Comparison of ENCODE assay signal across 8 mouse cellular contexts in the genomic region with DNA sequence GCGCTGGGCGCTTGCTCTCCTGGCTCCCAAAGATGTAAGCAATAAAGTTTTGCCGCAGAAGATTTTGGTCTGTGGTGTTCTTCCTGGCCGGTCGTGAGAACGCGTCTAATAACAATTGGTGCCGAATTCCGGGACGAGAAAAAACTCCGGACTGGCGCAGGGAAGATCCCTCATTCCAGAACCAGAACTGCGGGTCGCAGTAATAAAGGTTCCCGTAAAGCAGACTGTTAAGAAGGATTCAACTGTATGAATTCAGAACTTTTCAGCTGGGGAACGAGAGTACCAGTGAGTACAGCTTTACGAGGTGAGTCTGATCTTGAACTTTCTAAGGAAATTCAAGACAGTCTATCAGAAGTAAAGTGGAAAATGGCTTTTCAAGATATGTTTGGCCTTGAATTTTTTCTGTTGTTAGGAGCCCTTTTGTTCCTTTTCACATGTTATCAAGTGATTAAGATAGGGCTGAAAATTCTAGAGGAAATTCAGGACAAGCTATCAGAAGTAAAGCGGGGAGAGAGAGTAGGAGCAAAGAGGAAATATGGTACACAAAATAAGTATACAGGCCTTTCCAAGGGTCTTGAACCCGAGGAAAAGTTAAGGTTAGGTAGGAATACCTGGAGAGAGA.
DNase-seq lines count a peak whose midpoint lies in the region; TF ChIP-seq lines count a peak whose summit lies in the region.
"Not testable (repeated sequence)": the region's sequence is repeated elsewhere in the genome, so short reads cannot be mapped to it uniquely, and the experiment has no call there.

No protein-coding gene starts in this region.

- DNase-seq in adrenal gland, adult (ENCODE audit: inconsistent age in 2 of 2, low spot score in 1 of 2) = peak; percentile 69 to 92
- DNase-seq in frontal cortex, postnatal 10 days (ENCODE audit: low spot score in 2 of 2) = peak; percentile 70 to 83
- peak; percentile 61 to 67 for DNase-seq in heart, postnatal 10 days
- peak; percentile 55 to 66 for DNase-seq in layer of hippocampus, adult 2 months (ENCODE audit: low spot score in 2 of 2)
- DNase-seq in left cerebral cortex, postnatal 10 days (ENCODE audit: extremely low spot score in 1 of 2, low spot score in 2 of 2) = peak; percentile 31 to 77
- DNase-seq in ovary, adult 18-20 months (ENCODE audit: low spot score) = peak; percentile 75
- peak; percentile 75 to 90 for DNase-seq in spleen, postnatal 4 days (ENCODE audit: low spot score in 2 of 2)
- peak; percentile 51 for DNase-seq in urinary bladder, postnatal 14 days (ENCODE audit: low spot score)

- H3K27ac ChIP-seq in layer of hippocampus, adult 2 months = not testable (repeated sequence)

- not testable (repeated sequence) for TF ChIP-seq CTCF in layer of hippocampus, adult 2 months (conservative IDR thresholded peaks at IDR 0.05)

- intact Hi-C loops in heart, postnatal 10 days (cut with DNase I); left cerebral cortex, postnatal 10 days (cut with DNase I): not testable (repeated sequence)

- H3K4me3 ChIP-seq in layer of hippocampus, adult 2 months = not testable (repeated sequence)
